Mouse (Mus musculus) adrenal gland, postnatal 10 days (tissue): ENCODE results near the gene Sf3b3. TPM values are rescaled to one million over a fixed set of nuclear protein-coding genes. Genes with fewer than 3 reads are reported as not detected.

Experiments used
- DNase-seq: peaks from one replicate; pipeline ENCODE4 v3.0.0; 2021; ENCODE audit warnings: mixed read lengths
- total RNA-seq, 2 experiments: library from RNA; stranded (reverse); gene quantifications; 2 replicates each; pipeline ENCODE4 v1.2.3; 2021

Gene Sf3b3
- total RNA-seq, 2 experiments from 2014 or later: 61.0 to 74.0 TPM

DNA sequence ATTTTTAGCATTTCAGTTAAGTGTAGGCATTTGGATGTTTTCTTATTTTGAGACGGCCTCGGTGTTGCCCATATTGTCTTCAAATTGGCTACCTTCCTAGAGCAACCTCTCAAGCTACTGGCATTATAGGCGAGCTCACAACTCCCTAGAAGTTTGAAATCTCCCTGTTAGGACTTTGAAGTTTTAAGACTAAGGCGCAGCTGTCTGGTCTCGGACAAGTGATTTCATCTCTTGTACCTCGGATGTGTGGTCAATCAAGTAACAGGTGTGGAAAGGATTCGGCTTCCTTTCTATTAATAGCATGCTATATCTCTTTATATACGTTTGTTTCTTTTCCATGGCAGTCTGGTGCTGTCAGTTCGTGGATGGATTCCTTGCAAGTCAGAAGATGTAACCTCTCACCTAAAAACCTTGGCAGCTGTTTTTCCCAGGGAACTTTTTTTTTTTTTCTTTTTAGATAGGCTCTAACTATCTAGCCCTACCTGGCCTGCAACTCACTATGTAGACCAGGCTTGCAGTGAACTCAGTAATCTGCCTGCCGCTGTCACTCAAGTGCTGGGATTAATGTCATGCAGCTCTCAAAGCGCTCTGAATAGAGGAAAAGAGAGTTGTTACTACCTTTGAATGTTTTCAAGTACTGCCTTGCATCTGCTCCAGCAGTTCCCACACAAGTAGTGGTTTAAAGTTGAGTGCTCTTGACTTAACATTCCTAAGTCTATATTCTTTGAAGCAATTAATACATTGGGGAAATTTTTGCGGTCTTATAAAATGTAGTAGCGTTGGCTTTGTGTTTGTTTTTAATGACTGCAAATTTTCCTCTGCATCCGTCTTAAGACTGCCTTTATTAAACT is 1.3 kb upstream of the Sf3b3 start:
- DNase-seq: no peak

DNA sequence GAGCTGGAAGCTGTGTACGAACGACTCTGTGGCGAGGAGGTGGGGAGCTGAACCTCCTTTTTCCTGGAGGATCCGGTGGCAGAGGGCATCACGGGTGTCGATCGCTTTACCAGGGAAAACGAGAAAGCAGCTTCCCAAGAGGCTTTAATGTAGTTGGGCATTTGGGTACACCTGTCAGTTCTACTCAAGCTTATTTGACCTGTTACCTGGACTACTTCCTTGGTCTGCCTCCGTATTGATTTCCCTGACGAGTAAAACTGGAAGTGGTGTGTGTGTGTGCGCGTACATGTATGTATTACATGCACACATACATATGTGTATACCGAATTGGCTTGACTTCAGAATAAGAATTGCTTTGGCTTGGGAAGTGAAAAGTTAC is 573 bp upstream of the Sf3b3 start:
- DNase-seq: no peak

DNA sequence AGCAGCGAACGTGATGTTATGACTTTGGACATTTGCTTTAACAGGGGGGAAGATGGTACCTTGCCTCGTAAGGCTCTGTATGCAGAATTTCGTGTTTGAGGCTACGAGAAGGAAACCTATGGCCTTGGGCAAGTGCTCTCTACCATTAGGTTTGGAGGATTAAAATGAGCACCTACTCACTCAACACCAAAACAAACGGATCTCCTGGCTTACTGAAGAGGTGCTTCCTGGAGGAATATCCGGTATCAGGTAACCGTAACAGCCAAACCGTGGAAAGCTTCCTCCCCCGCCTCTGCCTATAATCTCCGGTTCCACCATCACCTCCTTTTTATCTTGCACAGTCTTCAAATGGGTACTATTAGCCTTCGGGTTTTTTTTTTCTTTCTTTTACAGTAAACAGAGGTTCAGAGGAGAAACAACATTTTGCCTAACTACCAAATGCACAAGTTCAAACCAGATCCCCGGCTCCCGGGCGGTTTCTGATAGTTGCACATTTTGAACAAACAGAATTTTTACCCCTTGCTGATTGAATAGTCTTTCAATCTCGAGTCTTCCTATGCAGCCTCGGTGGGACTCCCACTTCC is 674 bp downstream of the Sf3b3 start:
- DNase-seq: no peak

DNA sequence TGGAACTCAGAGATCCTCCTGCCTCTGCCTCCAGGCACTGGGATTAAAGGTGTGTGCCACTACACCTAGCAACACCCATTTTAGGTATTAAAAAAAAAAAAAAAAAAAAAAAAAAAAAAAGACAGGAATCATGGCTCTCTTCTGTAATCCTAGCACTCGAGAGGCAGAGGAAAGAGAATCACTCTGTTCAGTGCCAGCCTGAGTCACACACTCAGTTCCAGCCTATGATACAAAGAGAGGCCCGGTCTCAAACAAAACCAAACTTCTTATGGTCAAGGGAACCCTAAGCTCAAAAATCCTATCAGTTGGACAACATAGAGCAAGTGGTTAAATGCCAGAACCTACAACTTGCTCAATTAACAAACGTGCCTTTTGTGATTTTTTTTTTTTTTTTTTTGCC is 1.6 kb downstream of the Sf3b3 start:
- no peak for DNase-seq

DNA sequence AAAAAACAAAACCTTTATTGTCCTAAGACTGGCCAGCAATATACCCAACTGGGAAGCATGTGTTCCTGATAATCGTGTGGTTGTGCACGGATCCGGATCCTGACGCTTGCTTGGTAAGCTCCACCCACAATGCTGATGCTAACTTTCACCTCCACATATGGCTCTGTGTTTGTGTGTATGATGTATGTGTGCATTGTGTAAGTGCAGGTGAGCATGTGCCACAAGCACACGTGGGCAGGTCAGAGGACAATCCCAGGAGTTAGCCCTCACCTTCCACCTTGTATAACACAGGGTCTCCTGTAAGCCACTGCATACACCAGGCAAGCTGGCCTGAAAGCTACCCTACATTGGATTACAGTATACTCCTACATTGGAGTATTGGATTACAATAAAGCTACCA is 3.4 kb downstream of the Sf3b3 start:
- DNase-seq: no peak

DNA sequence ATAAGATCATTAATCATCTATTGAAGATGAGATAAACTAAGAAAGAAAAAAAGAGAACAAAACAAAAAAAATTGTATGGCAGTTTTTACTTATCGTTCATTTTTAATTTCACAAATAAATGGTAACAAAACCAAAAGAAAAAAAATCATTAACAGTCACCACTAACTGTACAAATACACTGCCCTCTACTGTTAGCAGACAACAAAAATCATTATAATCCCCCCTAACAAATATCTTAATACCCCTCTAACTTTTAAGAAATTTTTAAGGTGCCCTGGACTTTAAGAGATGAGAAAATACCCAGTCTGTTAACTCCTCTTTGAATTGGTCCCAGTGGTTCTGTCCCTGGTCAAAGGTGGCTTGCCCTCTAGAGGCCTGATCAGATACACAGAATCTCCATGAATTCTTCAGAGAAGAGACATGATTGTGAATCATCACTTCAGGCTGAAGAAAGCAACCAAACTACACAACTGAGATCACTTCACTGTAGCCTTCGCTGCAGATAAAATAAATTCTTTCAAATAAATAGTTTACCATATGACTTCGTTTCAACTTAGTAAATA is 4.5 kb downstream of the Sf3b3 start:
- DNase-seq: no peak

DNA sequence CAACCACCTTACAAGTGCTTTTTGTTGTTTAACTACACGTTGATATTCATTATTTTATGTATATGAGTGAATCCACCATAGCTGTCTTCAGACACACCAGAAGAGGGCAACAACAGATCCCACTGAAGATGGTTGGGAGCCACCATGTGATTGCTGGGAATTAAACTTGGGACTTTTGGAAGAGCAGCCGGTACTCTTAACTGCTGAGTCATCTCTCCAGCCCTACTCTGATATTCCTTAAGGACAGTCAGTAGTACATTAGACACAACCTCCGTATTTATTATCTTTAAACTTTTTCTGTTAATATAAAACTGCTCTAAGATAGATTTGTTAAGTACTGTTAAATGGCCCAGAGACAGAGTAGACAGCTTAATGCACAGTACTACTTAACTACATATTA is 14.6 kb downstream of the Sf3b3 start:
- no peak for DNase-seq

DNA sequence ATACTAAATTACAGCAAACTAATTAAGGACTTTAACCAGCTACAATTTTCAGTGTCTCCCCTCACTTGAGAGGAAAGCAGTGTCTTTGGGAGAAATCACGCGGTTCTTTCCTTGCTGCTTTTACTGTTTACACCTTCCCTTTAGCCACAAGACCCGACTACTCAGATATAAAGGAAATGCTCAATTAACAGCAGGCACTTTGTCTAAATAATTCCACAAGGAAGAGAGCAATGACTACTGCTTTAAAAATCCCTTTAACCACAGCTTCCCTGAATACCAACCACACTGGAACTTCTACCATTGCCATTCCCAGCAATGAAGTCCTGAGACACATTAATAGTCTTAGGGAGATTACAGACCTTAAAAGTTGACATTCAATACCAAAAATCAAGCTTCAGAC is 18.1 kb downstream of the Sf3b3 start:
- no peak for DNase-seq

DNA sequence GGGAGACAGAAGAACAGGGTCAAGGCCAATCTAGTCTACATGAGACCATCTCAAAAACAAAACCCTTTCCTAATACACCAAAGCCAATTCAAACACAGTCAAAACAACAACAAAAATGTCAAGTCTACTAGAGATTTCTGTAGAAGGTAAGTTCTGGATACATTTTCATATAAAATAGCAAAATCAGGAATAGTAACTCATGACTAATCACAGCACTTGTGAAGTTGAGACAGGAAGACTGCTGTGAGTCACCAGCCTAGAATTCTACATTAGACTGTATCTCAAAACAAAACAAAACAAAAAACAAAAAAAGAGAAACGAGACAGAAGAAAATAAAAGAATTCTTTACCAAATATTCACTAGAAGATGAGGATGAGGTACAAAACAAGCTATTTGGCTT is 21.7 kb downstream of the Sf3b3 start:
- no peak for DNase-seq

DNA sequence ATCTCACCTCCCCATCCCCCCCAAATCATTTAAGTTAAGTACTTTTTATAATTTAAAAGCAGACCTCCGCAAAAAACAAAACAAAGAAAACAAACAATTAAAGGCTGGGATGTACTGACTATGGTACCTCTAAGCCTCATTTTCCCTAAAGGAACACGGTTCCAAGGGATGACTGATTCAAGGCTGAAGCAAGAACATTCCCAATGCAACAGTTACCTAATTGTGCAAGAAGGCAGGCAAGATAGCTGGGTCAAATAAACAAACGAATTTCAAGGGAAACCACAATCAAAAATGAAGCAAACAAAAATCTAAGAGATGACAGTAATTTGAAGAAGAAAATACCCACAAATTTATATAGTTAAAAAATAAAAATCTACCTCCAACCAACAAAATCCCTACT is 24.6 kb downstream of the Sf3b3 start:
- DNase-seq: no peak

DNA sequence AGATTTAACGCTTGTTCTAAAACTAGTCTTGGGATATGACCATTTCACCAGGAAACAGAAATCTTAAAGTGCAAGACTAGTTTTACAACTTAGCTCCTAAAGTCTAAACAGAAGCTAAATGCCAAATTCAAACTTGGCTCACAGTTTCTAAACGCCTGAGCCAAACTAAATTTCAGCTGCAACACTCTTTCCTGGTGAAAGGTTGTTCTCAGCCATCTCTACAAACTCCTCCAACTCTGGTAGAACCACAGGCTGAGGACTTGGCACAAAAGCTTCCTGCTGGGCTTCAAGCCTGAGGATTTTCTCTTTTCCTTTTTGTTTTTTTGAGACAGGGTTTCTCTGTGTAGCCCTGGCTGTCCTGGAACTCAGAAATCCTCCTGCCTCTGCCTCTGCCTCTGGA is 26.3 kb downstream of the Sf3b3 start:
- DNase-seq: peak; percentile 23

DNA sequence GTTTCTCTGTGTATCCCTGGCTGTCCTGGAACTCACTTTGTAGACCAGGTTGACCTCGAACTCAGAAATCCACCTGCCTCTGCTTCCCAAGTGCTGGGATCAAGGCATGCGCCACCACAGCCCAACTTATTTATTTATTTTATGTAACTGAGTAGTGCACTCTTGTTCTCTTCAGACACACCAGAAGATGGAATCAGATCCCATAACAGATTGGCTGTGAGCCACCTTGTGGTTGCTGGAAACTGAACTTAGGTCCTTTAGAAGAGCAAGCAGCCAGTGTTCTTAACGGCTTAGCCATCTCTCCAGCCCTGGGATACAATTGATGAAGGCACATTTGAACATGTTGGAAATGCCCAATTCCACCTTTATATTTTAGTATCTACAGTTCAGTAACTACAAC is 28.0 kb downstream of the Sf3b3 start:
- DNase-seq: no peak

DNA sequence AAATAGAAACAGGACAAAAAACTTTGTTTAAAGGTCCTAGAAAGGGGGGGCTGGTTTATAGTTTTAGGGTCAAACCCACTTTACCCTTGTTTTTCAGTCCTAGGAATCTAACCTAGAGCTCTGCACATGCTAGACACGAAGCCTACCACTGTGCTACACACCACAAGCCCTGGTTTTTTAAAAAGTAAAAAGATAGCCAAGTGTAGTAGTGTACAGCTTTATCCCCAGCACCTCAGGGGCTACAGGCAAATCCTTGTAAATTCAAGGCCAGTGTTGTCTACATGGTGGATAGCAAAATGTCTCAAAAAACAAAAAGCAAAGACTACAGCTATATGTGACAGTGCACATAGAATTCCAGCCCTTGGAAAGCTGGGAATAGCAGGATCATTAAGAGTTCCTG is 29.6 kb downstream of the Sf3b3 start:
- no peak for DNase-seq

DNA sequence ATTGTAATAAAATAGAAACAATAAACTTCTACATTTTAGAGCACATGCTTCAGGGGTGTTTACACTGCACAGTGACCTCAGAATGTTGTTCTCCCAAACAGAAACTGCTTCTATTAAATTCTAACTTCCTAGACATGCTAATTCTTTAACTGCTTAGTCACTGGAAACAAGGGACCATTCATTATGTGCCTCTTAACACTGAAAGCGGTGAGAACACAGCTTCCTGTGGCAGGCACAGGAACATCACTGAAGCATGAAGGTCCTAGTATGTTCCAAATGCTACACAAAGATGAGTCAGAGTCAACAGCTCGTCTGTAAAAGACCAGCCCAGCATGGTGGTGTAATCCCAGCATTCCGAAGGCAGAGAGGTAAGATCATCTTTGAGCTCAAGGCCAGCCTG is 31.3 kb downstream of the Sf3b3 start:
- DNase-seq: no peak

DNA sequence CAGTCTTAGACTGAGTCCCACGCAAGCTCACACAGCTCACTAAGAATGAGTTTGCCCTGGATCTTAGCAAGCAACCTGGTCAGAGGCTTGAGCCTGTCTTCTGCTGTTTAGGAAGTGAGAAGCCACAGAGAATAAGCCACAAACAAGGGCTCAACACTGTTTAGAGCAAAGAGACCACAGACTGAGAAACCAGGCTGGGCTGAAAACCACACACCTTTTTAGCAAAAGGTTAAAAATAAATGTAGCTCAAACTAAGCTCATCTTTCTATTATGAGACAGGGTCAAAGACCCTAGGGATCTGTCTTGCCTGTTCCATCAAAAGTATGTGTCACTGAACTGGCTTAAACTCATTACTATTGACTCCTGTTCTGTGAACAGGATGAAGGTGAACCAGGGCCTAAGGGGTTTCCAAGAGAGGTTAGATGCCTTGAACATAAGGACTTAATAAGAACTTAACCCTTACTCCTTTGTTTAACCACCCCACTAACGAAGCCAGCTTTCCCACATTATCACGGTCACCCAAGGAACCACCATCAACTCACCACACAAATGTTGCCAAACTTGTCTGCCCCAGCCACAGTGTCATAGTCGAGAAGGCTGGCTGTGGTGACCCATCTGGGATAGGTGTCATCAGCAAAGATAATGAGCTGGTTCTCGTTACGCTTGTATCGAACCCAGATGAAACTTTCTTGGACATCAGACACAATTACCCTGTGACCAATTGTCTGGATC is 33.3 kb downstream of the Sf3b3 start:
- no peak for DNase-seq

DNA sequence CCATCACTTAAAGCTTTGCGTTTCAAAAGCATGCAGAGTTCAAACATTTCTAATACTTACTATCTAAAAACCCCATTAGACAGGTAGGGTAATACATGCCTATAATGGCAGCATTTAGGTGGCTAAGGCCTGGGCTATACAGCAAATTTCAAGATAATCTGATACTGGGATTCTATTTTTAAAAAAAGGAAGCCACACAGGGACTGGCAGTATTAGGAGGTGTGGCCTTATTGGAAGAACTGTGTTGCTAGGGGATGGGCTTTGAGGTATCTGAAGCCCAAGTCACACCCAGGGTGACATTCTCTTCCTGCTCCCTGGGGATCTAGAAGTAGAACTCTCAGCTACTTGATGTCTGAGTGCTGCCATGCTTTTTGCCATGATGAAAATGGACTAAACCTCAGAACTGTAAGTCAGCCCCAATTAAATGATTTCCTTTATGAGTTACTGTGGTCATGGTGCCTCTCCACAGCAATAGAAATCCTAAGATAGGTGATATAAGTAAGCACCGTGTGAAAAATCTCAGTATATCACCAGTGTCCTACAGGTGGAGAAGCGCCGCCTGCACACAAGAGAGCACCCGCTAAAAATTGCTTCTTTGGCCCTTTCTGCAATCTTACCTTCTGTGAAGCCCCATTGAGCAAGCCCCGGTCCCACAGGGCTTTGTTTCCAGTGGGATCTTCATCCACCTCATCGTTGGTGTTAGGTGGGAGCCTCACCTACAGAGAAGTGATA is 34.1 kb downstream of the Sf3b3 start:
- DNase-seq: no peak

DNA sequence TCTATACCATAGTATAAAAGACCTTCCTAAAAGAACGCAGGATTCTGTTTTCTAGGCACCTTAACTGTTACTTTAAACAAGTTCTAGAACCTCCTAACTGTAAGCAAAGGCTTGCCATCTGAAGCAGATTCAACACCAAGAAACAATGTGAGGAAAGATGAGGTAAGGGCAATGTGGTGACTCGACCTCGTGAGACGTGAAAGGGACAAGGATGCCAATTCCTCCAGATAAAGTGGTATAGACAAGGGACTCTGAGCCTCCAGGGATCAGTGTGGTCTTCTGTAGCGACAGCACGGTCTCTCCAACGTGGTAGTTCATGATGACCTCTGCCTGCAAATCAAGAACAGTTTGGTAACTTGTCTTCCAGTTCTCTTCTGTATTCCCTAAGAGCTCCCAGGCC is 34.8 kb downstream of the Sf3b3 start:
- DNase-seq: no peak

DNA sequence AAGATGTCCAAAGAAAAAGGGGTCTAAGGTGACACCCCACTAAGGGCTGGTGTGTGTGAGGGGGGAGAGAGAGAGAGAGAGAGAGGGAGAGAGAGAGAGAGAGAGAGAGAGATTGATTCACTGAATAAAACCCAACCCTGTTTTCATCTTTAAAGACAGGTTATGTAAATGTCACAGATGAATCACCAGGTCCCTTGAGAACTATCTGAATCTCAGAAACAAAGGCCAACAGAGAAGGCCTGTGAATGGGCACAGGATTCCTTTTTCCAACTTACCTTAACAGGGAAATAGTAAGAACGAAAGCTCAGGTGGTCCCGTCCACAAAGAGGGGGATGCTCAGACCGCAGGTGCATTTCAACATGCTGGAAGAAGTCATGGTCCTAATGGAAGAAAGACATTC is 35.5 kb downstream of the Sf3b3 start:
- DNase-seq: no peak

DNA sequence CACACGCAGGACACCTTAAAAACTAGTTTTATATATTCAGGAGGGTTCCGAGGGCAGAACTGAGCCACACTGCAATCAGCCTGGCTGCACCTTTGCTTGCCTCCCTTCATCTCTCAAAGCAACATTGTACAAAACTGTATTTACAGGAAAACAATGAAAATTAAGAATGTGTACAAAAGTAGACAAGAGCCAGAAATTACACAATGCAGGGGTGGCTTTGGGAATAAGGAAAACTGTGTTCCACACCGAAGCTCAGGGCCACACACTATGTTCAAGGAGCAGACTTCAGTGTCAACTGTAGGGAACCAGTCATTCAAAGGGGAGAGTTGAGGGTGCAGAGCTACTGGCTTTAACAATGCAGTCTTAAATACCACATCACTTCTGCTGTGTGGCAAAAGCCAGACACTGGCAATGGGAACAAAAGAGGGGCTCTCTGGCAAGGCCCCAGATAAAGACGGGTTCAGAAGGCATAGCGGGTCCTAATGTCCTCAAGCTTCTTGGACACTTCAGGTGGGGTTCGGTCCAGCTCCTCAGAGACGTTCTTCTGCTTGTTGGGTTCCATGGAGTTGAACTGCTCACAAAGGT is 36.0 kb downstream of the Sf3b3 start:
- no peak for DNase-seq

DNA sequence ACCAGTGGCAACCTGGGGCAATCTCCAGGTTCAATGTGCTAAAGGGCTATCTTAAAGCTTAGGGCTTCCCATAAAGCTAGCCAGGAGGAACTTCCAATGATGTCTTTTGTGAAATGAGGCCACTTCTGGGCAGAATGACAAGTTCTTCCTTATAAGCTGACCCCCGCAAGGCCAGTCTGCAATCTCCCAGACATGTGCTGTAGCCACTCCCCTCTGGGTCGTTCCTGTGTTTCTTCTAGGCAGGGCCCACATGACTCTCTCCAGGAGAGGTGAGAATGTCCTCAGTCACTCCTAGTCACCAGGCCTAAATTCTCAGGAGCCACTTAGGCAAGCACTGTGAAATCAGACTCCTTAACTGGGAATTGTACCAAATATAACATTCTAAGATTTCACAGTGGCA is 36.8 kb downstream of the Sf3b3 start:
- DNase-seq: peak; percentile 63

DNA sequence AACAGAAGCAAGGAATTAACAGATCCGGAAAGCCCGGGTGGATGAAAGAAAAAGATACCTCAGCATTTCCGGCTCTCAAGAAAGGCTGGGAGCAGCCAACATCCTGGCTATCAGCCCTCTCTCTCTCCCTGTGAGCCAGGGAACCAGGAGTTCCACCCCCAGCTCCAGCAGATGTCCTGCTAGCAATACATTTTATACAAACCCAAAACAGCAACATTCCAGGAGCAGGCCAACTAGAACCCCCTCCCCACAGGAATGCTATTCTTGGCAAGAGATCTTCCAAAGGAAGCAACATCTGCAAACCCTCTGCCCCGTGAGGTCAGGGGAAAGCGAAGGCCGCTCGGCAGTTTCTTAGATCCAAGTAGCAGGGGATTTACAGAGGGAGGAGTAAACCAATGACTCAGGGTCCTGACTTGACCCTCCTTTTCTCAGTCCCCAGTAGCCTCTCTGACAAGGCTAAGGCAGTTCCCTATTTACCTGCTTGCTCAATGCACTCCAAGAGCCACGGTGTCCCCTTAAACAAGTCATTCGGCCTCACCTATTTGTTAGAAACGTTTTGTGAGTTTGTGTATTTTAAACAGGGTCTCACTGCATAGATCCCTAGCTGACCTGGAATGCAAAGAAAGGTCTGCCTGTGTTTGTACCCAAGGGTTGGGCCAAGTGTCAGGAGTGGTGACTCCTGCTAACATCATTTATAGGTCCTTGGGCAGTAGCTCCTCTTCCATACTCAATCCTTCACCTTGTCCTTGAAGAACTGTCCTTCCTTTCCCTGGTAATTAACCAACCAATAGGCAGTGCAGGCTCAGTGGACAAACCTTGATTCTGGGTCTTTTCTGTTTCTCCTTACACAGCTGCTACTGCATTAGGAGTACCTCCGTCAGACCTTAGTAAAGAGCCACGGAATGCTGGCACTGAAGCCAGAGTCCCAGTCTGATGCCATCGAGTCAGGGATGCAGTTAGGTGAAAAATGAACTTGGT is 37.8 kb downstream of the Sf3b3 start:
- DNase-seq: peak; percentile 42
